Mouse (Mus musculus): ENCODE measurements at regions not wholly inside any gene's neighbourhood (a gene's known extent, or its start where the extent isn't known, plus 50 kb on each side); places are given as distances from the start of the nearest gene placed in this dataset.

- no peak for DNase-seq
These were observed 77.3 kb upstream of the Kdm7a start for GRCm38 (mm10) chr6:39283761-39284415.

- DNase-seq = no peak
These were observed 71.7 kb upstream of the Kdm7a start for GRCm38 (mm10) chr6:39278317-39278716.

GRCm38 (mm10) chr6:39274774-39275502, 68.3 kb upstream of the Kdm7a start:
- DNase-seq = peak in 1 of 2 experiments; percentile 26

- DNase-seq = no peak
These were observed 66.8 kb upstream of the Kdm7a start for GRCm38 (mm10) chr6:39273427-39273826.

DNA sequence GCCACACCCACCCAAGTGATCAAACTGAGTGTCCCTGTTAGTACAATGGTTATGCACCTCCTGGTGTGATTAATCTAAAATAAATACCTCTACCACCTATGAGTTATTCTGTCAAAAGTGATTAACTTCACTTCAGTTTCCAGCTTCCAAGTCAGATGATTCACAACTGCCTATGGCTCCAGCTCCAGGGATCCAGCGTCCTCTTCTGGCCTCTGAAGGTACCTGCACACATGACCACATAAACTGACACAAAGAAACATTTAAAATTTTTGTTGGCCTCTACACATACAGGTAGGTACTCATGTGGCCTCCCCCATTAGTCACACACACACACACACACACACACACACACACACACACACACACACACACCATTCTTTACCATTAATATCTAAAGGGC, 63.9 kb upstream of the Kdm7a start:
- DNase-seq = no peak

GRCm38 (mm10) chr6:39269706-39270105, 63.1 kb upstream of the Kdm7a start:
- no peak for DNase-seq

DNA sequence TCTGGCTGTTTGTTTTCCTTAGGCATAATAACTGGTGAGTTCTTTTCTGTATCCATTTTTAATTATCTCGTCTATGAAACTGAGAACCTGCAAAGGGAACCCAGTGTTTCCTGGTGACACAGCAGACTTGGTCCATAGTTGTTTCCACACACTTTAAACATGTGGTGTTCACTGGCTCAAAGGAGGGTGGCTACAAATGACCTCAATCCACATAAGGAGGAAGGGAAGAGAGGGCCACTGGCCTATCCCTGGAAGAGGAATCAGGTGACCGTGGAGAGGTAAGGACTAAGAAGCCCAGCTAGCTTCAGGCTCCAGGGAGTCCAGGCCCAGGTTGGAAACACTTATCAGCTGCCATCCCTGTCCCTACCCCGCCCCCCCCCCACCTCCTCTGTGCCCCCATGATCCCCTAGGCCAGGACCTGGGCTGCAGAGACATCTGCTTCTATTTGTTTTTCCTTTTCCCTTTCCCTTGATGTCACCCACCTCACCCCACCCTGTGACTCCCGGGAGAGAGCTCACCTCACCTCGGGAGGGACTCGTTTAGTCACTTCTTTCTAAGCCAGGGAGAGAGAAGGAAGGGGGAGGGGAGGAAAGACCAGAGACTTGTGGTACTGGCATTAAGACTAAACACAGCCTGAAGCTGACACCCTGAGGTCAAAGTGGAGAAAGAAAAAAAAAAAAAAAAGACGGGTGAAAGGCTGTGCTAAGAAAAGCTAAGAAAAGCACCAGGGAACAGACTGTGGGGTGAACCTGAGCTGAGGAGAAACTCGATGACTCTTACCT, 62.2 kb upstream of the Kdm7a start:
- no peak for DNase-seq

DNA sequence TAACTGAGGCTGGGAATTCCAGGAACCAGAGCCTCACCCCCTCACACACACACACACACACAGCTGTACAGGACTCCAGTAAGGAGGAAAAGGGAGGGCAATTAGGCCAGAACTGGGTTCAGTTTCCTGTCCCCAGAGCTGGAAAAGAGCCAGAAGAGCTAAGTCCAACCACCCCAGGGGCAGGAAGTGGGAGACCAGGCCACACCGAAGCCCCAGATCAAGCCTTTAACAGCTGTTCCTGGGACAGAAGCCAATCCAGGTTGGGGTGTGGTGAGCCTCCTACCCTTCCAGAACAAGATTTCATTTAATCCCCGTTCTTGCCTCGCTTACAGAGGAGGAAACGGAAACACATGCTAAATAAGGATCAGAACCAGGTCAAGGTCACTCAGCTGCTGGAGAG, 58.1 kb upstream of the Kdm7a start:
- DNase-seq = no peak

GRCm38 (mm10) chr6:39263615-39264014, 57.0 kb upstream of the Kdm7a start:
- no peak for DNase-seq

- DNase-seq = no peak
These were observed 55.4 kb upstream of the Kdm7a start for GRCm38 (mm10) chr6:39261951-39262350.

GRCm38 (mm10) chr6:39260480-39260879, 53.9 kb upstream of the Kdm7a start:
- no peak for DNase-seq

DNA sequence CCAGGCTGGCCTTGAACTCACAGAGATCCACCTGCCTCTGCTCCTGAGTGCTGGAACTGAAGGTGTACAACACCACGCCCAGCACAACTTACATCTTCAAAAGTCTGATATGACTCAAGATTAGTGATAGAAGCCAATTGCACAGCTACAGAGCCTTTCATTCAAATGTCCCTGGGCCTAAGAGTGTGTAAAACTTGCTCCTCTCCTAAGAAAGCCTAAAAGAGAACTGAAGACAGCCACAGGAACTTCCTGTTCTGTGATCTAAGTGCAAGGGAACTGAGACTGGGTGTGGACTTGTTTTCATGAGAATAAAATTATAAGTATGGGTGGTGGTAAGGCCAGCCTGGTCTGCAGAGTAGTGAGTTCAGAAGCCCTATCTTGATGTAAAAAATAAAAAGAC, 52.5 kb upstream of the Kdm7a start:
- DNase-seq = no peak

- DNase-seq = no peak
These were observed 52.1 kb upstream of the Kdm7a start for GRCm38 (mm10) chr6:39258656-39259055.

- DNase-seq = no peak
These were observed 51.2 kb upstream of the Kdm7a start for GRCm38 (mm10) chr6:39257667-39258395.

GRCm38 (mm10) chr6:39257111-39257571, 50.6 kb upstream of the Kdm7a start:
- peak in 1 of 2 experiments; percentile 46 for DNase-seq

GRCm38 (mm10) chr6:39256304-39257103, 49.9 kb upstream of the Kdm7a start:
- peak; percentile 43 to 50 for DNase-seq

All from spleen, adult 18-20 months (tissue).